Mouse (Mus musculus) embryonic fibroblast, embryonic 13.5 days (primary cell): ENCODE measurements around the gene Fam163b.

Experiments used
- CTCF ChIP-seq: IDR thresholded peaks from 2 replicates; pipeline ENCODE4 v1.5.1; 2011; ENCODE audit warnings: mild to moderate bottlenecking, control low read depth, low read length, moderate library complexity, borderline replicate concordance; ENCODE audit not compliant: insufficient read depth
- POLR2A ChIP-seq: IDR thresholded peaks from 2 replicates; pipeline ENCODE4 v1.6.1; 2011; ENCODE audit warnings: low read depth, mild to moderate bottlenecking, control low read depth, low read length, moderate library complexity

GRCm38 (mm10) chr2:27189994-27190393, 47.7 kb upstream of the Fam163b start:
- TF ChIP-seq POLR2A = no peak
- TF ChIP-seq CTCF = no peak
